Mouse (Mus musculus): Measurements from ENCODE around the gene Adtrp.

GRCm38 (mm10) chr13:41807815-41808214 is 39.7 kb downstream of the Adtrp start:
- TF ChIP-seq CTCF (IDR thresholded peaks at IDR 0.05; ENCODE audit: low read depth) (no peak), EP300 (IDR thresholded peaks at IDR 0.05; ENCODE audit: low read depth) (no peak)
